Mouse (Mus musculus): ENCODE data around the gene Ccnk.

Gene Ccnk

GRCm38 (mm10) chr12:108246759-108247500 lies 67.6 kb downstream of the Ccnk start:
- DNase-seq (ENCODE audit: low spot score): no peak

GRCm38 (mm10) chr12:108249019-108249418 lies 69.6 kb downstream of the Ccnk start:
- DNase-seq (ENCODE audit: low spot score): no peak

GRCm38 (mm10) chr12:108249522-108249921 lies 70.1 kb downstream of the Ccnk start:
- DNase-seq (ENCODE audit: low spot score): peak; percentile 61

GRCm38 (mm10) chr12:108251034-108251792 lies 71.8 kb downstream of the Ccnk start:
- DNase-seq (ENCODE audit: low spot score): no peak

- no peak for DNase-seq (ENCODE audit: low spot score)
Observed at GRCm38 (mm10) chr12:108251825-108252542, 72.6 kb downstream of the Ccnk start.
